Mouse (Mus musculus) ES-Bruce4 (cell line): ENCODE data around the gene Ccdc63.

ENCODE experiments used
- CTCF ChIP-seq: IDR thresholded peaks from one replicate; pipeline ENCODE4 v1.8.1; 2011; ENCODE audit warnings: low read depth, low read length
- EP300 ChIP-seq: IDR thresholded peaks from 2 replicates; pipeline ENCODE4 v1.6.1; 2011; ENCODE audit warnings: low read depth, low read length; ENCODE audit not compliant: insufficient read depth
- POLR2A ChIP-seq: IDR thresholded peaks from one replicate; pipeline ENCODE4 v1.8.1; 2011; ENCODE audit warnings: low read length; ENCODE audit not compliant: insufficient read depth

DNA sequence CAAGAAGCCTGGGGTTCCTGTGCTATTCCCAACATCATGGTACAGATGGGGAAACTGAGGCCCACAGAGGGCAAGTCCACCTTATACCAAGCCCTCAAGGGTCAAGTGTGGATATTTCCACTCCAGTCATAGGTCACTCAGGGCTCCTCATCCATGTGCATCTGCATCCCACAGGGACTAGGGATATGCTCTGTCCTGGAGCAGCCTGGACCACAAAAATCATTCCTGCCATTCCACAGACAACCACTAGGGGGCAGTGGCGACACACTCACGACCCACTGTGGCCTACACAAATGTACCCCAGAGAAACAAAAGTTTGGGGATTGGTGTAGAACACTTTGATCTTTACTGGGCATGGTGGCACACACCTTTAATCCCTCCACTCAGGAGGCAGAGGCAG lies 26.4 kb downstream of the Ccdc63 start:
- TF ChIP-seq POLR2A (no peak), CTCF (peak; percentile 99), EP300 (no peak)
